13 mouse cellular contexts compared by ENCODE assay signal in the genomic region with DNA sequence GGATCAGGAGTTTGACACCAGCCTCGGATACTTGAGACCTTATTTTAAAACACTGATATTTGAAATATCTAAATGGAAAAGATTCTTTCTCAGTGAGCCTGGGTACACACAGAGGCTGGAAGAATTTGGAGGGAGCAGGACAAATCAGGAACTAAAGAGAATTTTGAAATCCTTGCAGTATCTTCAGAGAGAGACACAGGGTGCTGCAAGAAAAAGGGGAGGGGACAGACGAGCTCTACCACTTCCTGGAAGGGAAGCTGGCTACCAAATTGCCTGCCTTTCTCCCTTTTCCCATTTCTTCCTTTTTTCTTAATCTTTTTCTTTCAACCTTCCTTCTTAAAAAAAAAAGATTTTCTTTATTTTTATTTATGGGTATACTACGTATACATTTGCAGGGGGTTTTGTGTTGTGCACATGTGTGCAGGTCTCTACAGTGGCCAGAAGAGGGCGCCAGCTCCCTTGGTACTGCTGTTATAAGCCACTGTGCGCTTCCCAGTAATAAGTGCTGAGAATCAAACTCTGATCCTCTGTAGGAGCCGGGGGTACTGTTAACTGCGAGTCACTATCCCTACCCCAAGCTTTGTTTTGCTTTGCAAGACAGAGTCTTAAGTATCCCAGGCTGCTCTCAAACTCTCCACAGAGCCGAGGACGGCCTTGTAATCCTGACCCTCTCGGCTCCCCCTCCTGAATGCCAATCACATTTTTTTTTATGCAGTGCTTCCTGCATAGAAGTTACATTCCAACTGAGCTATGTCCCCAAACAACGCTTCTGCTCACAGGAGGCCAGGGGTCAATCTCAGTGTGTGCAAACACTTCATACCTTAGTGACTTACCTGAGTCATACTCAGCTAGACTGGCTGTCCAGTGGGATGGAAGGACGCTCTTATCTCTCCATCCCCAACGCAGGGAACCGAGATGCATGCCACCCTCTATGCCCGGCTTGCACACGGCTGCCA. TPM values are rescaled to one million over a fixed set of nuclear protein-coding genes. Genes with fewer than 3 reads are reported as not detected.
A peak's percentile ranks its signal among the peaks of the same experiment; 100 is the strongest.
DNase-seq lines count a peak whose midpoint lies in the region; ATAC-seq and TF ChIP-seq lines count a peak whose summit lies in the region.
"Had no signal": no experiment of that assay in that cellular context is flagged by ENCODE, and none has a peak within 500 bp of the region (broad histone marks: within the 10 kb centered on the region; RNA-seq: fewer than 3 reads in every experiment).

No protein-coding gene starts in this region.

- H3K27me3 ChIP-seq in hindbrain, postnatal 0 days (ENCODE audit: insufficient read depth, low read length) = no peaks in the 10 kb centered on the region
- H3K27me3 ChIP-seq in hindbrain, embryonic 10.5 days (ENCODE audit: insufficient read depth, poor library complexity, severe bottlenecking) = no peaks in the 10 kb centered on the region
- H3K27me3 ChIP-seq in liver, postnatal 0 days (ENCODE audit: insufficient read depth, low read length) = no peaks in the 10 kb centered on the region

- peaks cover 16% of the 10 kb centered on the region for H3K4me1 ChIP-seq in hindbrain, postnatal 0 days (ENCODE audit: insufficient read depth, low read length)
- H3K4me1 ChIP-seq in hindbrain, embryonic 10.5 days (replicated peaks) = peaks cover 27% of the 10 kb centered on the region
- H3K4me1 ChIP-seq in ES-E14 (ENCODE audit: control insufficient read depth in 2 of 2, insufficient read depth in 2 of 2, low read length in 2 of 2, poor library complexity in 1 of 2) = peaks cover 5 to 16% of the 10 kb centered on the region in 2 experiments; a peak in 2 of 4 replicates
- H3K4me1 ChIP-seq in liver, postnatal 0 days (ENCODE audit: insufficient read depth) = peaks cover 20% of the 10 kb centered on the region

- no peaks in the 10 kb centered on the region for H3K36me3 ChIP-seq in hindbrain, postnatal 0 days (ENCODE audit: insufficient read depth, low read length)
- no peaks in the 10 kb centered on the region for H3K36me3 ChIP-seq in hindbrain, embryonic 10.5 days
- no peaks in the 10 kb centered on the region for H3K36me3 ChIP-seq in ES-E14 (ENCODE audit: control insufficient read depth, insufficient read depth, low read length, poor library complexity, severe bottlenecking)
- no peaks in the 10 kb centered on the region for H3K36me3 ChIP-seq in liver, postnatal 0 days (replicated peaks; ENCODE audit: insufficient read depth, low read length)

- no peak for DNase-seq in hindbrain, postnatal 0 days (ENCODE audit: low spot score)
- DNase-seq in hindbrain, embryonic 10.5 days (ENCODE audit: low spot score) = no peak
- peak; percentile 4 for DNase-seq in lung, postnatal 36 days
- DNase-seq in lung, postnatal 10 days = no peak
- no peak for DNase-seq in ES-E14 (ENCODE audit: low read depth, low spot score)
- DNase-seq in liver, postnatal 0 days = no peak
- DNase-seq in cerebellum, adult 18-20 months = no peak
- DNase-seq in thymus, postnatal 10 days (ENCODE audit: low spot score in 2 of 2) = no peak
- DNase-seq: cerebellum, adult 9-11 months; gastrocnemius, postnatal 36 days; heart, postnatal 14 days had no signal

- in situ Hi-C loops in ES-E14 (cut with MboI; ENCODE audit: low sequenced_read_pairs in 2 of 2, unreplicated experiment in 2 of 2) = no loop called here

- no peak overlapping the region for H3K9ac ChIP-seq in hindbrain, postnatal 0 days (replicated peaks; ENCODE audit: low read length)
- H3K9ac ChIP-seq in ES-E14 (ENCODE audit: insufficient read depth, low read depth, low read length, poor library complexity, severe bottlenecking) = no peak overlapping the region
- no peak overlapping the region for H3K9ac ChIP-seq in liver, postnatal 0 days (replicated peaks)

- 93% methylated on average over 16 of the region's 16 CpGs for WGBS in hindbrain, postnatal 0 days
- 90% methylated on average over 16 of the region's 16 CpGs for WGBS in hindbrain, embryonic 10.5 days
- 78% methylated on average over 16 of the region's 16 CpGs for WGBS in liver, postnatal 0 days (ENCODE audit: insufficient replicate concordance)

- H3K9me3 ChIP-seq in hindbrain, postnatal 0 days (ENCODE audit: low read length) = no peaks in the 10 kb centered on the region
- H3K9me3 ChIP-seq in hindbrain, embryonic 10.5 days = no peaks in the 10 kb centered on the region
- no peaks in the 10 kb centered on the region for H3K9me3 ChIP-seq in ES-E14 (ENCODE audit: control insufficient read depth, insufficient read depth, low read depth, low read length)
- no peaks in the 10 kb centered on the region for H3K9me3 ChIP-seq in liver, postnatal 0 days (ENCODE audit: low read length)

- TF ChIP-seq CTCF in hindbrain, postnatal 0 days (IDR thresholded peaks at IDR 0.05; ENCODE audit: low read depth) = peak; percentile 40
- TF ChIP-seq CTCF in liver, postnatal 0 days (IDR thresholded peaks at IDR 0.05; ENCODE audit: low read depth) = peak; percentile 57

- H3K27ac ChIP-seq in hindbrain, postnatal 0 days = no peak overlapping the region
- no peak overlapping the region for H3K27ac ChIP-seq in hindbrain, embryonic 10.5 days
- no peak overlapping the region for H3K27ac ChIP-seq in ES-E14 (ENCODE audit: insufficient read depth, low read depth, low read length, poor library complexity, severe bottlenecking)
- H3K27ac ChIP-seq in liver, postnatal 0 days (ENCODE audit: low read depth) = no peak overlapping the region

- H3K4me2 ChIP-seq in hindbrain, postnatal 0 days (ENCODE audit: low read depth, low read length) = no peak overlapping the region
- no peak overlapping the region for H3K4me2 ChIP-seq in liver, postnatal 0 days (ENCODE audit: low read depth, low read length)

- no peak for TF ChIP-seq EP300 in liver, postnatal 0 days (IDR thresholded peaks at IDR 0.05; ENCODE audit: low read depth)

- H3K4me3 ChIP-seq in hindbrain, postnatal 0 days (ENCODE audit: low read length) = no peak overlapping the region
- H3K4me3 ChIP-seq in hindbrain, embryonic 10.5 days = no peak overlapping the region
- H3K4me3 ChIP-seq in ES-E14 (ENCODE audit: insufficient read depth in 1 of 2, low read depth in 1 of 2, low read length in 2 of 2, poor library complexity in 1 of 2, severe bottlenecking in 1 of 2) = no peak overlapping the region
- no peak overlapping the region for H3K4me3 ChIP-seq in liver, postnatal 0 days (ENCODE audit: low read depth, low read length)
- H3K4me3 ChIP-seq: megakaryocyte, embryonic 14.5 days had no signal

- no peak for ATAC-seq in hindbrain, postnatal 0 days
- no peak for ATAC-seq in liver, postnatal 0 days
- ATAC-seq: inflammation-experienced regulatory T-cells, adult 6 months had no signal

TF ChIP-seq in ES-E14, 5 proteins besides CTCF, POLR2A, EP300 and RAD21:
- TF ChIP-seq CHD2 (IDR thresholded peaks at IDR 0.05; ENCODE audit: low read depth, low read length) (no peak), ZC3H11A (IDR thresholded peaks at IDR 0.05; ENCODE audit: borderline replicate concordance, low read depth, low read length) (peak; percentile 38; the same call in 1 of the 2 replicates)
TF ChIP-seq in ES-E14: peak in this region for 1.

RNA-seq across cellular contexts. Expression of a gene that starts 42.1 kb away (rescaled TPM):
- total RNA-seq in hindbrain, postnatal 0 days (2014; rRNA removed) = 144 and 151 TPM in 2 replicates
- polyA plus RNA-seq in hindbrain, postnatal 0 days (2015; fragmentation: Nextera tagmentation; extraction: Ambion mirVana) = 108 and 115 TPM in 2 replicates
- 8.0 and 9.4 TPM in 2 replicates for polyA plus RNA-seq in hindbrain, embryonic 10.5 days (2016; fragmentation: Nextera tagmentation; extraction: Ambion mirVana)
- 4.9 and 5.8 TPM in 2 replicates for total RNA-seq in ES-E14 (2012; rRNA removed)
- polyA plus RNA-seq in liver, postnatal 0 days (2015; fragmentation: Nextera tagmentation; extraction: Ambion mirVana) = 3.1 and 3.3 TPM in 2 replicates

Comparison
In these comparisons a context has a peak if more than half of its experiments do, and no peak if none do; other contexts are left out.
1. RNA of a gene that starts 42.1 kb away (polyA plus RNA-seq): 108 to 115 TPM in hindbrain, postnatal 0 days; 8.0 to 9.4 TPM in hindbrain, embryonic 10.5 days and 3.1 to 3.3 TPM in liver, postnatal 0 days; every median in the first group is over 10 times any median in the second.